Mouse (Mus musculus): ENCODE results near the gene Nbl1. TPM values are rescaled to one million over a fixed set of nuclear protein-coding genes. Genes with fewer than 3 reads are reported as not detected.

Gene Nbl1
- total and polyA plus RNA-seq, 3 experiments = 0.89 to 2.0 (median 1.5) TPM

DNA sequence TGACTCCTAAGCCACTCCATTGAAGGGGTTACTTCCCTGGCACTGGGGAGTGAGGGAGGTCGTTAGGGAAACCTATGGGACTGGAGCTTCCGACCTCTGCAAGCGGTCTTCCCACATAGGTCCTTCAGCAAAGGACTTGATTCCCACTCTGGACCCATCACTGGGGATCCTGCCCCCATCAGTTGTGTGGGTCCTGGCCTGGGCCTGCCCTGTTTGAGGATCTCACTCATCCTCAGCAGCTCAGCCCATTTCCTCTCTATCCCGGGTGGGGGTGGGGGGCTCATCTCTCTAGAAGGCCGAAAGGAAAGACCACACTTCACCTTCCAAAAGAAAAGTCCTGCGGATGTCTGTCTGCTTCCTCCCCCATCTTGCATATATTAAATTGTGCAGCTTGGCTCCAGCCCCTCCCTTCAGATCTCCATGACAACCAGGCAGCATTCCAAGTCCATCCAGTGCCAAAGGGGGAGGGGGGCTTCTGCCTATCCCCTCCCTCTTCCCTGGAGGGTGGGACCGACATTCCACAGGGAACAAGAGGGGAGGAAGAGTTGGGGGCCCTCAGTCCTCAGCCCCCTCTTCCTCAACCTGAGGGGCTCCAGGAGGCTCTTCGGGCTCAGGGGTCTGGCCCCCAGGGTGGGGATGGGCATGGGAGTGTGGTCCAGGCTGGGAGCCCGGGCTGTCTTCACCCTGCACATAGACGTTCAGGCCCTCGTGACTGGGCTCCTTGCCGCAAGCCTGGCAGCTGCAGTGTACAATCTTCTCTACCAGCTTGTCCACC, 9.8 kb downstream of the Nbl1 start:
- dilution Hi-C loops (cut with MboI; ENCODE audit: extremely low pct_ligation_motif_present, extremely low pct_unique_long_range_greater_than_20kb, low sequenced_read_pairs) = no loop called here
- no peak for TF ChIP-seq NELFE (IDR thresholded peaks at IDR 0.05; ENCODE audit: low read depth, low read length)
- no peak for DNase-seq (ENCODE audit: extremely low read depth)

DNA sequence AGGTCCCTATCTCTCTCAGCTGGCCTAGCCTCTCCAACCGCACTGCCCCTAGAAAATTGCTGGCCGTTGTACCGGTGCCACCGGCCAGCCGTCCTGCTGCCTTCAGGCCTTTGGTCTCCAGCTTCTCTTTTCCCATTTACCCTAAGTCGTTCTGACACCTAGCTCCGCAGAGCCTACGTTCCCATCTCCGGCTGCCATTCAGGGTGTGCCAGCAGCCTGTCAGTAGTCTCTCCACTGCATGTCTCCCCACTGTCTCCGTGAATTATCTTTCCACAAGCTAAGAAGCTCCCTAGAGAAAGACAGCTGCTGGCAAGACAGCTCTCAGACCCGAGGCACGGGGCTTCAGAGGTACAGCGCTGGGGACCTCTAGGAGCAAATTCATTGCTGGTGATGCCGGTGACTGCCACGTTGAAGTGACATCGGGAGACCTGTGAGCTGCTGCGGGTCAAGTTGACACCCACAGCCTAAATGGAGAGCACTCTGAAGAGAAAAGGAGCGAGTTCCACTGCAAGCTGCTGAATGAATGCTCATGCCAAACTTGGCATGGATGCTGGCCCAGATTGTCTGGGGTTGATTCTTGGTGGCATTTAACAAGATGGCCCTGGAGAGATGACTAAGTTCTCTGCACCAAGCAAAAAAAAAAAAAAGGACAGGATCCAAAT, 11.4 kb downstream of the Nbl1 start:
- in situ Hi-C loops (cut with MboI; ENCODE audit: low pct_ligation_motif_present, low pct_unique_long_range_greater_than_20kb, low sequenced_read_pairs) (loop anchor here (10.0 kb wide), 2 partner anchors 173 to 203 kb away; no protein-coding TSS in a partner anchor), dilution Hi-C loops (cut with MboI; ENCODE audit: extremely low pct_ligation_motif_present, extremely low pct_unique_long_range_greater_than_20kb, low sequenced_read_pairs) (no loop called here)
- no peak overlapping the region for H3K27ac ChIP-seq (ENCODE audit: insufficient read depth, low read depth)
- no peak overlapping the region for H3K4me3 ChIP-seq (replicated peaks in 1 of 3; ENCODE audit: low read depth in 2 of 3, low read length in 2 of 3, poor library complexity in 1 of 3)
- no peak for TF ChIP-seq E2F4 (IDR thresholded peaks at IDR 0.05; ENCODE audit: insufficient replicate concordance, low read depth, low read length)
- H3K79me2 ChIP-seq (replicated peaks; ENCODE audit: control insufficient read depth, extremely low read depth, insufficient read depth, poor library complexity, severe bottlenecking) = no peaks in the 10 kb centered on the region
- peaks cover 4 to 7% of the 10 kb centered on the region in 2 experiments; a peak in 3 of 4 replicates for H3K4me1 ChIP-seq (ENCODE audit: control insufficient read depth in 1 of 2, insufficient read depth in 2 of 2)
- H3K9ac ChIP-seq (ENCODE audit: insufficient read depth, low read depth) = no peak overlapping the region
- peaks cover 0 to 6% of the 10 kb centered on the region in 2 experiments for H3K36me3 ChIP-seq (replicated peaks in 1 of 2; ENCODE audit: control insufficient read depth in 1 of 2, insufficient read depth in 1 of 2, low read length in 1 of 2)
- H3K27me3 ChIP-seq (replicated peaks) = peaks cover 5% of the 10 kb centered on the region
- DNase-seq (ENCODE audit: extremely low read depth) = no peak
- no peaks in the 10 kb centered on the region for H3K9me3 ChIP-seq (replicated peaks; ENCODE audit: low read length)
- H3K4me2 ChIP-seq (ENCODE audit: insufficient read depth, low read depth, poor library complexity, severe bottlenecking) = no peak overlapping the region

More for the DNA sequence above, 9.8 kb downstream of the Nbl1 start:
- H3K9me3 ChIP-seq (replicated peaks; ENCODE audit: low read length) = no peaks in the 10 kb centered on the region
- H3K4me3 ChIP-seq (replicated peaks in 1 of 3; ENCODE audit: low read depth in 2 of 3, low read length in 2 of 3, poor library complexity in 1 of 3) = no peak overlapping the region
- H3K27ac ChIP-seq (ENCODE audit: insufficient read depth, low read depth) = no peak overlapping the region
- no peaks in the 10 kb centered on the region for H3K27me3 ChIP-seq (replicated peaks)
- no peaks in the 10 kb centered on the region for H3K79me2 ChIP-seq (replicated peaks; ENCODE audit: control insufficient read depth, extremely low read depth, insufficient read depth, poor library complexity, severe bottlenecking)
- in situ Hi-C loops (cut with MboI; ENCODE audit: low pct_ligation_motif_present, low pct_unique_long_range_greater_than_20kb, low sequenced_read_pairs) = loop anchor here (10.0 kb wide), 2 partner anchors 172 to 202 kb away; no protein-coding TSS in a partner anchor
- no peak overlapping the region for H3K9ac ChIP-seq (ENCODE audit: insufficient read depth, low read depth)
- H3K36me3 ChIP-seq (replicated peaks in 1 of 2; ENCODE audit: control insufficient read depth in 1 of 2, insufficient read depth in 1 of 2, low read length in 1 of 2) = peaks cover 0 to 6% of the 10 kb centered on the region in 2 experiments
- peaks cover 5 to 21% of the 10 kb centered on the region in 2 experiments; a peak in 3 of 4 replicates for H3K4me1 ChIP-seq (ENCODE audit: control insufficient read depth in 1 of 2, insufficient read depth in 2 of 2)
- no peak overlapping the region for H3K4me2 ChIP-seq (ENCODE audit: insufficient read depth, low read depth, poor library complexity, severe bottlenecking)

DNA sequence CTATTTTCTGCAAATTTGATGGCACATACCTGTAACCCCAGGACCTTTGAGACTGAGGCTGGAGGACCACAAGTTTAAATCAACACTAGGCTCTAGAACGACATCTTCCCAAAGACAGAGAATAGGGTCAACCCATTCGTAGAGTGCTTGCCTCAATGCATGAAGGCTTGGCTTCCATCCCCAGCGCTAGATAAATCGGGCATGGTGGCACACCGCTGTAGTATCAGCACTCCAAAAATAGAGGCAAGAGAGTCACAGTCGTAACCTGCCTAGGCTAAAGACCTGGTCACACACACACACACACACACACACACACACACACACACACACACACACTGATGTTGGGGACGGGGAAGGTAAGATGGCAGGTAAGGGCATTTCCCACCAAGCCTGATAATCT, 12.5 kb downstream of the Nbl1 start:
- H3K9me3 ChIP-seq (replicated peaks; ENCODE audit: low read length) = no peaks in the 10 kb centered on the region
- DNase-seq (ENCODE audit: extremely low read depth) = no peak
- H3K27me3 ChIP-seq (replicated peaks) = peaks cover 16% of the 10 kb centered on the region
- H3K36me3 ChIP-seq (replicated peaks in 1 of 2; ENCODE audit: control insufficient read depth in 1 of 2, insufficient read depth in 1 of 2, low read length in 1 of 2) = peaks cover 0 to 6% of the 10 kb centered on the region in 2 experiments
- TF ChIP-seq POLR2AphosphoS2 (IDR thresholded peaks at IDR 0.05; ENCODE audit: low read depth, low read length) (no peak), ZC3H11A (IDR thresholded peaks at IDR 0.05; ENCODE audit: low read depth, low read length) (no peak), JUND (conservative IDR thresholded peaks at IDR 0.05; ENCODE audit: low read depth, low read length) (no peak), CHD2 (IDR thresholded peaks at IDR 0.05; ENCODE audit: low read length) (no peak), MEF2A (IDR thresholded peaks at IDR 0.05; ENCODE audit: borderline replicate concordance, low read depth, low read length) (no peak), NELFE (IDR thresholded peaks at IDR 0.05; ENCODE audit: low read depth, low read length) (no peak), IRF4 (IDR thresholded peaks at IDR 0.05; ENCODE audit: low read depth, low read length) (no peak), USF2 (conservative IDR thresholded peaks at IDR 0.05; ENCODE audit: low read depth, low read length) (no peak), MYC (IDR thresholded peaks at IDR 0.05; ENCODE audit: low read depth, low read length) (no peak), MAZ (IDR thresholded peaks at IDR 0.05; ENCODE audit: low read depth, low read length) (no peak), ELF1 (IDR thresholded peaks at IDR 0.05; ENCODE audit: low read depth, low read length) (no peak), POLR2A (IDR thresholded peaks at IDR 0.05; ENCODE audit: low read depth, low read length) (no peak), ZMIZ1 (IDR thresholded peaks at IDR 0.05; ENCODE audit: low read depth, low read length) (no peak), MAFK (IDR thresholded peaks at IDR 0.05; ENCODE audit: insufficient replicate concordance, low read length) (no peak)
- no peaks in the 10 kb centered on the region for H3K79me2 ChIP-seq (replicated peaks; ENCODE audit: control insufficient read depth, extremely low read depth, insufficient read depth, poor library complexity, severe bottlenecking)
- no peak overlapping the region for H3K4me3 ChIP-seq (replicated peaks in 1 of 3; ENCODE audit: low read depth in 2 of 3, low read length in 2 of 3, poor library complexity in 1 of 3)
- H3K4me2 ChIP-seq (ENCODE audit: insufficient read depth, low read depth, poor library complexity, severe bottlenecking) = no peak overlapping the region
- H3K9ac ChIP-seq (ENCODE audit: insufficient read depth, low read depth) = no peak overlapping the region
- in situ Hi-C loops (cut with MboI; ENCODE audit: low pct_ligation_motif_present, low pct_unique_long_range_greater_than_20kb, low sequenced_read_pairs) = loop anchor here (10.0 kb wide), 2 partner anchors 175 to 205 kb away; no protein-coding TSS in a partner anchor
- H3K4me1 ChIP-seq (ENCODE audit: control insufficient read depth in 1 of 2, insufficient read depth in 2 of 2) = peaks cover 4% of the 10 kb centered on the region in 2 experiments; a peak in 2 of 4 replicates
- dilution Hi-C loops (cut with MboI; ENCODE audit: extremely low pct_ligation_motif_present, extremely low pct_unique_long_range_greater_than_20kb, low sequenced_read_pairs) = no loop called here
- H3K27ac ChIP-seq (ENCODE audit: insufficient read depth, low read depth) = no peak overlapping the region
